Mouse (Mus musculus): ENCODE data around the gene Zpbp2.
"Not testable (repeated sequence)": the region's sequence is repeated elsewhere in the genome, so short reads cannot be mapped to it uniquely, and the experiment has no call there.

The Zpbp2 gene

DNA sequence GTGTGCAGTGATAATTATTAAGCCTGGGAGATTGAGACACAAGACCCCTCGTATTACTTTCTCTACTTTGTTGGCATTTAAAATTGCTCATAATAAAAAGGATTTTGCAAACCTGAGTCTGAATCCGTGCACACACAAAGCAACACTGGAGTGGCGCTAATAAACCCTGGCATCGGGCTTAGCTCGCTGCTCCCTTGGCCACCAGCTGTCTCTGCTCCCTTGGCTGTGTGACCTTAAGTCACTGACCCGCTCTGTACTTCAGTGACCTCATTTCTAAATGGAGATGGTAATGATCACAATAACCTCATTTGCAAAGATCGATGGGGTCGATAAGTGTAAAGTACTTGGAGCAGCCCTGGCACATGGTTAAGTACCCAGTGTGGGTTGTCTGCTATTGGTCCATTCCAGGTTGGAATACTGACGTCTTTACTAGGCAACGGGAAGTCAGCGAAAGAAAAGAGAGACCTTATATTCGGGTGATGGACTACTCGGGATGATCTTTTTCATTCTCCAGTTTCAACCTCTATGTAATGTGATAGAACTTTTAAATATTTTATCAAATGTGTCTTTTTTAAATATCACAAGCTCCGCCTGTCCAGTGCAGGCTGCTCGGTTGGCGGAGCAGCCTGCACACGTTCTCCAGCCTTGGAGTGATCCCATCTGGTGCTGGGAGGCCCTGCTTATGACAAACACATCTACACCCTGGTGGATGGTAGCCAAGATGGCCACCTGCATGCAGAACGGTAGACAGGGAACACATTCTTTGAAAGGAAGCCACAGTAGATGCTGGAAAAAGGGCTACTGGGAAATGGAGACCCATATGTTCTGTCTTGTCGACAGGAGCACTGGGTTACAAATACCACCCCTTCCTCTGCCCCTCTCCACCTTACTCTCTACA is 39.9 kb downstream of the Zpbp2 start:
- no peak for DNase-seq (ENCODE audit: low spot score)

DNA sequence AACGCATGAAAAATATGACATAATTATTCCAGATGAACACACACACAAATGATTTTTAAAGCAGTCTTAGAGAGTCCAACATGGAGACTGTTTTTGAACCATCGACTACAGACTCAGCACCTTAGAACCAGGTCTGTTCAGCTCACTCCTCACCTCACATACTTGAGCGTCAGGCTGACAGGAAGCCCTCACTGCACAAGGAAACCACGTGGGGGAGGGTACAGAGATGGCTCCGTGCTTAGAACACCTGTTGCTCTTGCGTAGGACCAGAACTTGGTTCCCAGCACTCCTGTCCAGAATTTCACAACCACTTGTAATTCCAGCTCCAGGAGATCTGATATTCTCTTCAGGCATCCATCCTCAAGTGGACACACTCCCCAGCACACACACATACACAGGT is 44.1 kb downstream of the Zpbp2 start:
- DNase-seq (ENCODE audit: low spot score), result no peak

DNA sequence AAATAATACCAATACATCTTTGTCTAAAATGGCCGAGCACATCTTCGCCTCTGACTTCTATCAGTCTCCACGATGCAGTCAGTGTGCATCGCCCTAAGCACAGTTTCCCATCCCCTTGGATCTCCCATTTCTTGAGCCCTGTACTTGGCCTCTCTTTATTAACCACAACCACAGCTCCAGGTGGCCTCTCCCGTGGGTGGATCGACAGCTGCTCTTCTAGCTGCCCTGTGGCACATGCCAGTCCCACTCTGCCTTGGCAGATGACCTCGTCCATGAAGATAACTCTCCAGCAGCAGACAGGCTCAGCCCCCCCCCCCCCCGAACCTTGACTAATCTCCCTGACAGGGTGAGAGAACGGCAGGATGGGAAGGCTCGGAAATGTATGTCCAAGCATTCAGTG is 44.6 kb downstream of the Zpbp2 start:
- DNase-seq (ENCODE audit: low spot score), result no peak

DNA sequence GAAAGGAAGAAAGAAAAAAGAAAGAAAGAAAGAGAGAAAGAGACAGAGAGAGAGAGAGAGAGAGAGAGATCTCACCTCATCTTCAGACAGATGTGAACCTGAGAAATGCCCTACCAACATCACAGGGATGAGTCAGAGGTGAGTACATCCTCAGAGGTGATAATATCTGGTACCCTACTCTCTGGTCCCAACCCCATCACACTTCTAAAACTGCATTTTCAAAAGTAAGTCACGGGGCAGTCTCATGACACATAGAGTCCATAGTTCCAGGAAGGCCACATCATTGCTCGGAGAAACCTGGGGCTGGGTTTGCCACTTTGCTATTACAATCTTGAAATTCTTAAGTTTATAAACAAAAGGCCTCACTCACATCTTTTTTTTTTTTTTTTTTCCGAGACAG is 45.1 kb downstream of the Zpbp2 start:
- no peak for DNase-seq (ENCODE audit: low spot score)

DNA sequence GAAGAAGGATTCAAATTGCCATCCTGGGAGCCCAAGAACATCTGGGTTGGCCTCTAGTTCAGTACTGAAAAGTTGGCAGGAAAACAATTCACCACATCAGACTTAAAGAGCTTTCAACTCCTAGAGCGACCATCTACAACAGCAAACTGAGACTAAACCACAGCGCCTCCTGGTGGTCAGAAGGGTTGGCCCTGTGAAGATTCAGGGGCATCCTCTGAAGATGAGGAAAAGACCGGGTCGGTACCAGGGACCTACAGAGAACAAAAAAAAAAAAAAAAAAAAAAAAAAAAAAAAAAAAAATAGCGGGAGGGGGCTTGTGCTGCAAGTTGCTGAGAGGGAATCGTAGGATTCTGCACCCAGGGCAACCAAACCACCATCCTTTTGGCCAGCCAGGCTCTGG is 46.5 kb downstream of the Zpbp2 start:
- DNase-seq (ENCODE audit: low spot score), result no peak

DNA sequence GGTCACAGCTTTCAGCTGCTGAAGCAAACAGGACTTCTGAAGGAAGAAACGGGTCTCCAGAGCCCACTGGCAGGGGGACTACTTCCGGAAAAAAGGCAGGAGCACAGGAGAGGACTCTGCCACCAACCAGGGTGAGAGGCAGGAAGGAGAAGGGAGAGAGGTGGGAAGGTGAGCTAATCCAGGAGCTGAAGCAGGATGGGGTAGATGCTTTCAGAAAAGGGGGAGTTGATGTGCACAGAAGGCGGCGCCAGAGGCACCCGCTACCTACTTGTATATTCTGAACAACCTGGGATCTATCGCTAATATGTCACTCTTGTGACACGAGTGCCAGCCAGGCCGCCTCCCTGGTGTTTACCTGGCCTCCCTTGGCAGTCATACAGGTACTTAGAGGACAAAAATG is 47.1 kb downstream of the Zpbp2 start, which contains the start of gene Lrrc3c:
TSS of gene Lrrc3c (plus strand) at position 301 of the 400 bp plus-strand sequence.
- DNase-seq (ENCODE audit: low spot score), result no peak

DNA sequence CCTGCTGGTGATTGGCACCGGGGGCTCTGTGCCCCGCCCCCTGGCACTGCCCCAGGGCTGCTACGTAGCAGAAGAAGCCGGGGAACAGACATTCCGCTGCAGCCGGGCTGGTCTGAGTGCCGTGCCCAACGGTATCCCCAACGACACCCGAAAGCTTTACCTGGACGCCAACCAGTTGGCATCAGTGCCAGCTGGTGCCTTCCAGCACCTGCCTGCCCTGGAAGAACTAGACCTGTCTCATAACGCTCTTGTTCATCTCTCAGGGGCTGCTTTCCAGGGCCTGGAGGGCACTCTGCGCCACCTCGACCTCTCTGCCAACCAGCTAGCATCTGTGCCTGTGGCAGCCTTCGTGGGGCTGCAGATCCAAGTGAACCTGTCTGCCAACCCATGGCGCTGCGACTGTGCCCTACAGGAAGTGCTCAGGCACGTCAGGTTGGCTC is 48.0 kb downstream of the Zpbp2 start:
- no peak for DNase-seq (ENCODE audit: low spot score)

DNA sequence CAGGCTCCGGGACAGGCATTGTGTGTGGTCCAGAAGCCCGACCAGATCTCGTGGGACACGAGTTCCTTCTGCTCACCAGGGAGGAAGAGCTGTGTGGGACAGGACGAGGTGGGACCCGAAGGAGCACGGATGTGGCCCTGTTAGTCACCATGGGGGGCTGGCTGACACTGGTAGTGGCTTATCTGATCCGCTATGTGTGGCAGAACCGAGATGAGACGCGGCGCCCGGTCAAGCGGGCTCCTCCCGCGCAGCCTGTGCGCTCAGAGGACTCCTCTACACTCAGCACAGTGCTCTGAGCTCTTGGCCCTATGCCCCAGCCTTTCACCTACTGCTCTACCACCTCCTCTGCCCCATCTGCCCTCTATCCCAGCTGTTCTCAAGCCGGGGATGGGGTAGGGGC is 48.4 kb downstream of the Zpbp2 start:
- no peak for DNase-seq (ENCODE audit: low spot score)

DNA sequence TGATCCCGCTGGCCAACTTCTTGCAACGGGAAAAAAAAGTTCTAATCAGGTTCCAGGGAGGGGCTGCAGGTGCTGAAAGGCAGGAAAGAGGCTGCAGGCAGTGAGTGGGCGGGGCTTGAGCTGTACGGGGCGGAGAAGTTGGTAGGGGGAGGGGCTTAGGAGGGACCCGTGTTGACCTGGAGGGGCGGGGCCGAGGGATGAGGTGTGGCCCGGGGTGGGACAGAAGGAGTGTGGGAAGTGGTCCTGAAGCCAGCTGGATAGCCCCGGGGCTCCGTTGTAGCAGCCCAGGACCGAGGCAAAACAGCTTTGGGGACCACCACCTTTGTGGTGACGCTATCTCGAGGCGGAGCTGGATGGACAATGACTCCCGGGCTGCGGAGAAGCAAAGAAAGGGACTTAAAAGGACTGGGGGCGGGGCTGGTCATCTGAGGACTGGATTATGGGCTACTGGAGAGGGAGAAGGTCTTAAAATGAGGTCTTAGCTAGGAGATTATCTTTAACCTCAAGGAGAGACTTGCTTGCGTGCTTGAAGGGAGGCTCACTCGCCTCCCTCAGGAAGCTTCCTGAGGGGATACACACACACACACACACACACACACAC is 51.3 kb downstream of the Zpbp2 start:
- DNase-seq (ENCODE audit: low spot score), result no peak

DNA sequence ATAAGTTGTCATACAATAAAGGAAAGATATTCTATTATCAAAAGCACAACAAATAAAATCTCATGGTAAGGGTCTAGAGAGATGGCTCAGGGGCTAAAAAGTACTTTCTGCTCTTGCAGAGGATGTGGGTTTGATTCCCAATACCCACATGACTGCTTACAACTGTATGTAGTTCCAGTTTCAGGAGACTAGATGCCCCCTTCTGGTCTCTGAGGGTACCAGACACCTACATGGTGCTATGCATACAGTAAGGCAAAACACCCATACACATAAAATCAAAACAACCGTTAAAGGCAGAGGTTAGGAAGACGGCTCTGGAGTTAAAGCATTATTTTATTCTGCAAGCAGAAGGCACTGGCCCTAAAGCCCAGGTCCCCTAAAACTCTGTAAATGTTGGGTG is 53.1 kb downstream of the Zpbp2 start:
- no peak for DNase-seq (ENCODE audit: low spot score)

DNA sequence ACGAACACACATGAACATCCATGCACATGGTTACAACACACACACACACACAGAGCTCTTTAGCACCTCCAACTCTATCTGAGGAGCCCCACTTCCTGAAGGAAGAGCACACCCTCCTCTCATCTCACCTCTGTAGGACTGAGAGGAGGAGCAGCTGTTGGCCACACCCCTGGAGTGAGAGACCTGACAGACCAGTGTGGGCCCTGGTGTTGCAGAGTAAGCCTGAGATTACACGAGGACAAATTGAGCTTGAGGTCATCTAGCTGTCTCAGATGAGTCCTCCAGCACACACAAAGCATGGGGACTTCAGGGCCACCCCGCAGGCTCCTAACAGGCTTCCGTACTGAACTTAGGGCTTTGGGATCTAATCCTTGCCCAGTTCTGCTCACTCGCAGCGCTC is 54.0 kb downstream of the Zpbp2 start:
- DNase-seq (ENCODE audit: low spot score), result not testable (repeated sequence)

DNA sequence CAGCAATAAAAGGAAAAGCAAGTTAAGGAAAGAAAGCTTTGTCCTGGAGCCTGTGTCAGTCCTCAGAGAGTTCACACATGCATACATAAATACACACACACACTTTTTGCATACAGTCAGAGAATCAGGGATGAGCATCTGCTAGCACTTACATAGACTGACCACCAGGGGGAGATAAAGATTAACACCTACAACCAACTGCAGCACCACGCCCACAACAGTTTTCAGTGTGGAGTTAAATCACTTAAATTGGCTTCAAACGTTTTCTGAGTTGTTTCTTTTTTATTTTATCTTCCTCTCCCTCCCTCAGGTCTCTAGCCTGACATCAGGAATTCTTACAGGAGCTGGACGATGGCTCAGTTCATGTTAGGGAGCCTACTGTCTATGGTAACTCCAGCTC is 55.9 kb downstream of the Zpbp2 start:
- DNase-seq (ENCODE audit: low spot score), result no peak

Data from ovary, postnatal 10 days (tissue).